Mouse (Mus musculus) thymus, postnatal 4 days (tissue): ENCODE measurements around the gene Zfp319.

Experiments
- DNase-seq: peaks from one replicate; pipeline ENCODE4 v3.0.0; 2021

Gene Zfp319

GRCm38 (mm10) chr8:95305526-95305925 lies 26.2 kb downstream of the Zfp319 start:
- DNase-seq: no peak

GRCm38 (mm10) chr8:95302410-95302809 lies 29.3 kb downstream of the Zfp319 start:
- DNase-seq: peak; percentile 75

GRCm38 (mm10) chr8:95293891-95294290 lies 37.9 kb downstream of the Zfp319 start:
- no peak for DNase-seq

- DNase-seq: no peak
Observed at GRCm38 (mm10) chr8:95293172-95293571, 38.6 kb downstream of the Zfp319 start.

GRCm38 (mm10) chr8:95289066-95289650 lies 42.6 kb downstream of the Zfp319 start:
- DNase-seq: no peak

GRCm38 (mm10) chr8:95281493-95281892 lies 50.3 kb downstream of the Zfp319 start:
- no peak for DNase-seq
